Mouse (Mus musculus) kidney, postnatal 0 days (tissue): ENCODE measurements around the gene Snx14. TPM values are rescaled to one million over a fixed set of nuclear protein-coding genes. Genes with fewer than 3 reads are reported as not detected.

ENCODE experiments used
- ATAC-seq: fragments of 200-750 bp; cut with Nextera tagmentation; replicated peaks from 2 replicates; pipeline ENCODE4 v1.8.0; 2017; ENCODE audit warnings: low read depth, moderate number of reproducible peaks, moderate TSS enrichment, moderate library complexity; ENCODE audit not compliant: low FRiP score
- DNase-seq: peaks from one replicate; pipeline ENCODE4 v3.0.0-alpha.2; 2016; ENCODE audit warnings: low spot score
- H3K27ac ChIP-seq: fragments of 300-500 bp; sonication (generic); 2 replicates; pipeline ENCODE4 v1.5.1; 2014; ENCODE audit warnings: mild to moderate bottlenecking
- H3K27me3 ChIP-seq: fragments of 300-500 bp; sonication (generic); 2 replicates; pipeline ENCODE4 v1.6.1; 2014; ENCODE audit warnings: low read length, mixed read lengths; ENCODE audit not compliant: insufficient read depth
- H3K36me3 ChIP-seq: fragments of 300-500 bp; sonication (generic); 2 replicates; pipeline ENCODE4 v1.6.1; 2014; ENCODE audit warnings: low read length, mixed read lengths; ENCODE audit not compliant: insufficient read depth
- H3K4me1 ChIP-seq: fragments of 300-500 bp; sonication (generic); replicated peaks from 2 replicates; pipeline ENCODE4 v1.6.1; 2014; ENCODE audit warnings: antibody characterized with exemption, low read length, mixed read lengths; ENCODE audit not compliant: insufficient read depth
- H3K4me2 ChIP-seq: fragments of 300-500 bp; sonication (generic); 2 replicates; pipeline ENCODE4 v1.6.1; 2014; ENCODE audit warnings: mild to moderate bottlenecking, low read length, moderate library complexity, mixed read lengths
- H3K4me3 ChIP-seq: fragments of 300-500 bp; sonication (generic); replicated peaks from 2 replicates; pipeline ENCODE4 v1.5.1; 2014; ENCODE audit warnings: low read depth, low read length
- H3K9ac ChIP-seq: fragments of 300-500 bp; sonication (generic); 2 replicates; pipeline ENCODE4 v1.6.1; 2014; ENCODE audit warnings: low read depth, low read length
- H3K9me3 ChIP-seq: fragments of 300-500 bp; sonication (generic); replicated peaks from 2 replicates; pipeline ENCODE4 v1.6.1; 2016; ENCODE audit warnings: low read length, inconsistent platforms, mixed read lengths
- CTCF ChIP-seq: IDR thresholded peaks from 2 replicates; pipeline ENCODE4 v1.5.1; 2016; ENCODE audit warnings: antibody characterized with exemption, low read depth, mild to moderate bottlenecking, moderate library complexity
- WGBS: fragments of 180-500 bp; shearing (Covaris S2); extraction: QIAGEN DNeasy Blood & Tissue Kit; methylation state at CpG from one replicate; pipeline ENCODE4 v1.1.7; 2014; 5-methylcytosine and 5-hydroxymethylcytosine counted together
- polyA plus RNA-seq: library from polyadenylated mRNA; unstranded; fragments of >200 nt; fragmentation: Nextera tagmentation; extraction: Ambion mirVana; gene quantifications from 2 replicates; pipeline ENCODE4 v1.2.1, GENCODE M21; 2015

Gene Snx14
- polyA plus RNA-seq, 1 experiment from 2014 or later = 20.9 TPM

DNA sequence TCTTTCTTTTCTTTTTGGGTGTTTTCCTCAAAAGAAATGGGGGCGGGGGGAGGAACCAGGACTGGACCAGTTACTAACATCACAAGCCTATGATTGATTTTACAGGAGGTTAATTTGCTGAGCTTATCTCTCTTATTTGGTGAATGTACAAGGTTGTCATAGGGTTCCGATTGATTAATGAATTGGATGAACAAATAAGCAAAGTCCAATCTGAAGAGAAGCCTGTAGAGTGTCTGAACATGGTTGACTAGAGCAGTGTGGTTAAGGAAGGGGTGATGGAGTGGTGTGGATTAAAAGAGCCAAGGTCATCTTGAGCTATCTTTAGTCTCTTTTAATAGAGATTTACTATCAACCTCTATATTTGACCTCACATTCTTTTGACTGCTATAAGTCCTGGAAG lies 94.3 kb downstream of the Snx14 start:
- no peak overlapping the region for H3K27ac ChIP-seq
- no peak overlapping the region for H3K9ac ChIP-seq
- no peak overlapping the region for H3K4me3 ChIP-seq
- no peaks in the 10 kb centered on the region for H3K9me3 ChIP-seq
- DNase-seq = peak; percentile 31
- H3K4me2 ChIP-seq = no peak overlapping the region
- no peaks in the 10 kb centered on the region; the same call in 1 of the 2 replicates for H3K4me1 ChIP-seq
- no peak for TF ChIP-seq CTCF
- 95% methylated on average over 2 of the region's 2 CpGs for WGBS
- H3K36me3 ChIP-seq = no peaks in the 10 kb centered on the region
- ATAC-seq = no peak
- no peaks in the 10 kb centered on the region for H3K27me3 ChIP-seq

DNA sequence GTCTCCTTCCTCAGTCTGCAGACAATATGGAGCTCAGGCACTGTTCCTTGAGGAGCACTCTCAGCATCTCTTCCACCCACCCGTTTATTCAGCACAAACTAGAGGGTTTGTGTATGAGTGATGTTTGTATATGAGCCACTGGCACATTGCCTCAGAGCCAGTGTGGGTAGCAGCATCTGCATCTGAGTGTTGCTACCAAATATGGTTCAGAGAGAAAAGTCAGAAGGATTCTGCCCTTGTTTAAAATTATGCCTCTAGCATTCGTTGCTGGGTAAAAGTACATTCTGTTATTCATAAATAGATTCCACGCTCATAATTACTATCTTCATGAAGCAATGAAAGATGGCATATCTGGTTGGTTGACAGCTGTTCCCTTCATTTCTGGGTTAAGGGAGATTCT lies 96.1 kb downstream of the Snx14 start:
- no peaks in the 10 kb centered on the region for H3K27me3 ChIP-seq

DNA sequence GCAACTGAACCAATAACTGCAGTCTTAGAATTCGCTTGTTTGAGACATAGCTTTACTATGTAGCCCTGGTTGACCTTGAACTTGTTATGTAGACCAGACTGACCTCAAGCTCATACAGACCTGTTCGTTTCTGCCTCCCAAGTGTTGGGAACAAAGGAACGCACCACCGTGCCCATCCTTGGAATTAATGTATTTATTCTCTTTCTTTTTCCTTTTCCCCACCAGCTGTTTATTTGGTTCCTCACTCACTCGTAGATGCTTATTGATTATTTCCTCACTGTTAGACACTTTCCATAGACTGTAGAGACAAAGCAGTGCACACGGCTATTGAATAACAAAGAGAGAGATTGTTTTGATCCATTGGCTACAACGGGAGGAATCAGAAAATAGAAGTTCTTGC lies 96.5 kb downstream of the Snx14 start:
- Histone ChIP-seq H3K36me3 (no peaks in the 10 kb centered on the region), H3K9me3 (no peaks in the 10 kb centered on the region), H3K27ac (no peak overlapping the region), H3K9ac (no peak overlapping the region), H3K4me3 (no peak overlapping the region), H3K4me2 (no peak overlapping the region), H3K4me1 (no peaks in the 10 kb centered on the region; the same call in 1 of the 2 replicates), H3K27me3 (no peaks in the 10 kb centered on the region)
- WGBS = 84% methylated on average over 7 of the region's 7 CpGs
- no peak for ATAC-seq
- TF ChIP-seq CTCF = no peak
- DNase-seq = no peak

More for the DNA sequence above, 96.1 kb downstream of the Snx14 start:
- TF ChIP-seq CTCF = no peak
- DNase-seq = no peak
- Histone ChIP-seq H3K36me3 (no peaks in the 10 kb centered on the region), H3K4me3 (no peak overlapping the region), H3K27ac (no peak overlapping the region), H3K9me3 (no peaks in the 10 kb centered on the region), H3K9ac (no peak overlapping the region), H3K4me2 (no peak overlapping the region), H3K4me1 (no peaks in the 10 kb centered on the region; the same call in 1 of the 2 replicates)
- ATAC-seq = no peak
- WGBS = 82% methylated on average over 3 of the region's 3 CpGs

DNA sequence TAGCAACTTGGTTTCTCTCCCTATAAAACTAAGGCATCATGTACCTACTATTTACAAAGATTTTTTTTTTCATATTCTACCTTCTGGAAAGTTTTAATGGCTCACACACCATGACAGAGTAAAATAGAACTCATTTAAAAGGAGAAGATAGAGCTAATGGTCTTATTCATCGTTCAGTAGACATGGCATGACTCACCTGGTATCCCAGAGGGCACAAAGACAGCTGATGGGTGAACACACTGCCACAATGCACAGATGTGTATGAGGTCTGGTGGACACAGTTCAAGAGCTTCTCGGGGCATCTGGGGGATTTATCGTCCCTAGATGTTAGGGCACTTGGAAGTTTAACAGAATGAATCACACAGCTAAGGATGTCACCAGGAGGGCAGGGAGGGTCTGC lies 97.9 kb downstream of the Snx14 start:
- DNase-seq (no peak), ATAC-seq (no peak)
- no peaks in the 10 kb centered on the region for H3K27me3 ChIP-seq
- no peak overlapping the region for H3K9ac ChIP-seq
- H3K4me3 ChIP-seq = no peak overlapping the region
- WGBS = 84% methylated on average over 3 of the region's 3 CpGs
- TF ChIP-seq CTCF = no peak
- no peaks in the 10 kb centered on the region for H3K4me1 ChIP-seq
- no peak overlapping the region for H3K27ac ChIP-seq
- no peaks in the 10 kb centered on the region for H3K9me3 ChIP-seq
- no peaks in the 10 kb centered on the region for H3K36me3 ChIP-seq
- H3K4me2 ChIP-seq = no peak overlapping the region

DNA sequence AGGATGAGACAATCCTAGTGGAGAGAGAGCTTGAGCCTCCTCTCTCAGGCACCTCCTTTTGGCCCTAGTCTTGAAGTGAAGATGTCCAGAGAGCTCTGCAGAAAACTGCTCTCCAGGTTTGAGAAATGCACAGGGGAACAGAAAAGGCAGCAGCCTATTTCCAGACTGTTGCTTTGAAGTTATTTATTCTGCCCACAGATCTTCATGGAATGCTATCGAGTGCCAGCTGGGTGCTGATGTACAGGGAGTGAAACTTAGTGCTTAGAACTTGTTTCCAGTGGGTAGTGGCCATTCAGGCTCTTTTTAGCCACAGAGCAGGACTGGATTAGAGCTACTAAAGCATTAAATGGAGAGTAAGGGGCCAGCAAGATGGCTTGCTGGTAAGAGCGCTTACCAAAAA lies 102.9 kb downstream of the Snx14 start:
- no peak overlapping the region for H3K4me2 ChIP-seq
- no peaks in the 10 kb centered on the region for H3K36me3 ChIP-seq
- H3K4me3 ChIP-seq = no peak overlapping the region
- no peaks in the 10 kb centered on the region for H3K27me3 ChIP-seq
- ATAC-seq = no peak
- no peaks in the 10 kb centered on the region for H3K9me3 ChIP-seq
- no peak overlapping the region for H3K9ac ChIP-seq
- TF ChIP-seq CTCF = no peak
- no peaks in the 10 kb centered on the region for H3K4me1 ChIP-seq
- 38% methylated on average over 1 of the region's 2 CpGs for WGBS
- no peak for DNase-seq
- H3K27ac ChIP-seq = no peak overlapping the region

DNA sequence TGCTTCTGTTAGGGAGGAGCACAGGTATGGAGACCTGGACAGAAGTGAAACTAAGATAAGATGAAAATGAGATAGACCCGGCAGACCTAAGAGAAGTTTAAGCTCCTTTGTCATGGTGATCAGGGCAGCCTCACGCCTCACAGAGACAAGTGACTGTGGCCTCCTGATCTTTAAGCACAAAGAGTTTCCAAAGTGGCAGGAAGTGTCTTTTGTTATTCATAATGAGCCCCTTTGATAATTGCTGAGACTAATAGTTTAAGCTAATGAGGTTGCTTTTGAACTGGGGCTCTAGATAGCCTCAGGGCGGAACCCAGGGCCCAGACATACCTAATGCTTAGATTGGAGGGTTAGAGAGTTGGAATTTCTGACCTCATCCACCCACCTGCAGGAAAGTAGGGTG lies 106.3 kb downstream of the Snx14 start:
- WGBS = 48% methylated on average over 3 of the region's 3 CpGs
- H3K27me3 ChIP-seq = no peaks in the 10 kb centered on the region
- TF ChIP-seq CTCF = no peak
- no peak overlapping the region for H3K4me2 ChIP-seq
- H3K36me3 ChIP-seq = no peaks in the 10 kb centered on the region
- 0 out of 2 replicates have a peak, but pooled peaks cover 3% of the 10 kb centered on the region for H3K4me1 ChIP-seq
- DNase-seq (no peak), ATAC-seq (no peak)
- no peak overlapping the region for H3K4me3 ChIP-seq
- no peaks in the 10 kb centered on the region for H3K9me3 ChIP-seq
- H3K27ac ChIP-seq = no peak overlapping the region
- no peak overlapping the region for H3K9ac ChIP-seq

DNA sequence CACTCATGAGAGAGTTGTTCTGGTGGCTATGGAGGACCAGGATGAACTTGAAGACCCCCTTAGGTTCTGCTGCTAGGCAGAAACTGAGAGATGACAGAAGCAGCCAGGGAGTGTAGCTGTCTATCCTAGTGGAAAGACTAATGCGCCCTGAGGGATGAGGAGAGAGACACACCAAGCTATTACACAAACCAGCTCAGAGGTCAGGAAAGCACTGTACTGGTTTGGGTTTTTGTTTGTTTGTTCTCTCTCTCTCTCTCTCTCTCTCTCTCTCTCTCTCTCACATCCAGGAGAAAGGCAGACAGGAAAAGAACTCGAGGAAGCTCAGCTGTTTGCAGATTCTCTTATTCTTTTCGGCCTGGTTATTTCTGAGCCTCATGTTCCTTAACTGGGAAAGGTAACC lies 108.4 kb downstream of the Snx14 start:
- Histone ChIP-seq H3K36me3 (no peaks in the 10 kb centered on the region), H3K27me3 (no peaks in the 10 kb centered on the region), H3K4me1 (0 out of 2 replicates have a peak, but pooled peaks cover 3% of the 10 kb centered on the region), H3K4me3 (no peak overlapping the region), H3K27ac (no peak overlapping the region), H3K4me2 (no peak overlapping the region), H3K9ac (no peak overlapping the region), H3K9me3 (no peaks in the 10 kb centered on the region)
- DNase-seq (no peak), ATAC-seq (no peak)
- 70% methylated on average over 3 of the region's 3 CpGs for WGBS
- no peak for TF ChIP-seq CTCF
